Mouse (Mus musculus) liver, embryonic 14.5 days (tissue): Measurements from ENCODE around the gene Hsd11b1. TPM values are rescaled to one million over a fixed set of nuclear protein-coding genes. Genes with fewer than 3 reads are reported as not detected.
A peak's percentile ranks its signal among the peaks of the same experiment; 100 is the strongest.

Source experiments
- ATAC-seq: fragments of 200-750 bp; cut with Nextera tagmentation; 2 replicates; pipeline ENCODE4 v1.8.0; 2017; ENCODE audit warnings: moderate number of reproducible peaks, mild to moderate bottlenecking, moderate library complexity; ENCODE audit not compliant: insufficient read depth
- DNase-seq, 3 experiments: peaks; one replicate each; pipeline ENCODE4 v3.0.0-alpha.2; 2012 to 2013; ENCODE audit warnings: low read depth in 3 of 3, low spot score in 3 of 3
- H3K27ac ChIP-seq: fragments of 300-500 bp; sonication (generic); 2 replicates; pipeline ENCODE4 v1.5.1; 2014; ENCODE audit warnings: moderate library complexity, mild to moderate bottlenecking, control low read depth, inconsistent platforms
- H3K27me3 ChIP-seq: fragments of 300-500 bp; sonication (generic); 2 replicates; pipeline ENCODE4 v1.6.1; 2014; ENCODE audit warnings: mild to moderate bottlenecking, low read length, moderate library complexity; ENCODE audit not compliant: control insufficient read depth, insufficient read depth
- H3K36me3 ChIP-seq: fragments of 300-500 bp; sonication (generic); replicated peaks from 2 replicates; pipeline ENCODE4 v1.6.1; 2014; ENCODE audit warnings: low read depth; ENCODE audit not compliant: control insufficient read depth, insufficient read depth
- H3K4me1 ChIP-seq, 2 experiments: fragments of 200-500 bp in 1 of 2; fragments of 300-500 bp in 1 of 2; sonication (generic) in 1 of 2; replicated peaks; 2 replicates each; pipeline ENCODE4 v1.6.1; 2012 to 2014; ENCODE audit warnings: antibody characterized with exemption in 1 of 2, inconsistent platforms in 1 of 2, low read length in 1 of 2; ENCODE audit not compliant: control insufficient read depth in 2 of 2, insufficient read depth in 2 of 2
- H3K4me2 ChIP-seq: fragments of 300-500 bp; sonication (generic); 2 replicates; pipeline ENCODE4 v1.6.1; 2014; ENCODE audit warnings: low read depth, mild to moderate bottlenecking, control low read depth, moderate library complexity
- H3K4me3 ChIP-seq, 2 experiments: fragments of 200-500 bp in 1 of 2; fragments of 300-500 bp in 1 of 2; sonication (generic) in 1 of 2; 2 replicates each; pipeline ENCODE4 v1.5.1; 2012 to 2014; ENCODE audit warnings: low read depth in 2 of 2, low read length in 2 of 2, mild to moderate bottlenecking in 2 of 2, control low read depth in 1 of 2, inconsistent platforms in 1 of 2, moderate library complexity in 1 of 2; ENCODE audit not compliant: insufficient read depth in 1 of 2
- H3K9ac ChIP-seq: fragments of 300-500 bp; sonication (generic); replicated peaks from 2 replicates; pipeline ENCODE4 v1.6.1; 2014; ENCODE audit warnings: mild to moderate bottlenecking, control low read depth, moderate library complexity
- H3K9me3 ChIP-seq: fragments of 300-500 bp; sonication (generic); 2 replicates; pipeline ENCODE4 v1.6.1; 2016; ENCODE audit warnings: low read length, mixed read lengths; ENCODE audit not compliant: control insufficient read depth
- CTCF ChIP-seq: IDR thresholded peaks from 2 replicates; pipeline ENCODE4 v1.5.1; 2016; ENCODE audit warnings: antibody characterized with exemption, low read depth, control low read depth
- EP300 ChIP-seq: IDR thresholded peaks from 2 replicates; pipeline ENCODE4 v1.6.1; 2016; ENCODE audit warnings: antibody characterized with exemption, low read depth
- WGBS: fragments of 180-500 bp; shearing (Covaris S2); extraction: QIAGEN DNeasy Blood & Tissue Kit; methylation state at CpG from one replicate; pipeline ENCODE4 v1.1.7; 2014; ENCODE audit not compliant: insufficient replicate concordance; 5-methylcytosine and 5-hydroxymethylcytosine counted together
- polyA plus RNA-seq, 2 experiments: library from polyadenylated mRNA; depleted of rRNA in 1 of 2; stranded (reverse) in 1 of 2; unstranded in 1 of 2; fragments of >200 nt; fragmentation: Nextera tagmentation in 1 of 2; extraction: Ambion mirVana in 1 of 2; gene quantifications; 2 replicates each; pipeline versions ENCODE4 v1.2.1 to v1.2.3; 2012 to 2014

Gene Hsd11b1
- polyA plus RNA-seq (2012; rRNA removed) = 1.4 and 2.1 TPM in 2 replicates
- polyA plus RNA-seq (2014; fragmentation: Nextera tagmentation; extraction: Ambion mirVana) = 3.3 and 5.5 TPM in 2 replicates

DNA sequence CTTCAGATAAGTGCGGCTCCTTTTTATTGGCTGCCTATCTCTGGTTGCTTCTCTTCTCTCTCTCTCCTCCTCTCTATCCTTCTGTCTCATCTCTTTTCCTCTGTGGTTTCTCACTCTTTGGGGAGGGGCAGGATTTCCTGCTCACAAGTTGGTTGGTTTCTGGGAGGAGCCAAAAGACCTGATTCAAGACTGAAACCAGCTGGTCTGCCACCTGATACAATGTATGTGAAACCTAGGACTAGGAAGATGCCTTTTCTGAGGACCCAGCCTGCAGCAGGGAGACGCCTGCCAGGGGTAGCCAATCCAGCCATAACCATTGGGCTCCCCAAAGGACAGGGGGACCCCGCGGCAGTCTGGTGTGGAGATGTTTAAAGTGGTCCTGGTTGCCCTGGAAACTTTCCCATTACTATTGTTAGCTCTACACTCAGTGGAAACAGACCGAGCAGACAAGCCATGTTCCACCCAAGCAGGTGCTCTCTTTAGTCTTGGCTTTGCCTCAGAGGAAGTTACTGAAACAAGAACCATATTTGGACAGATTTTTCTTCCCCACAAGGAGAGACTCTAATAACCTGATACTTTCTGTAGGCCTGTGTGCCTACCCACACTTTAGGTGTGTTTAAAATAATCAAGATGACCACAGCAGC lies at the start of gene Hsd11b1:
TSS of gene Hsd11b1 (minus strand) at position 121 of the 644 bp plus-strand sequence.
- TF ChIP-seq EP300 = no peak
- no peak for TF ChIP-seq CTCF
- Histone ChIP-seq H3K4me2 (no peak within 1 kb of the TSS), H3K27me3 (no peaks in the 10 kb centered on the region), H3K9ac (no peak within 1 kb of the TSS), H3K27ac (no peak within 1 kb of the TSS), H3K4me3 (no peak within 1 kb of the TSS), H3K36me3 (no peaks in the 10 kb centered on the region), H3K9me3 (no peaks in the 10 kb centered on the region), H3K4me1 (0 out of 4 replicates have a peak, but pooled peaks cover 0 to 3% of the 10 kb centered on the region in 2 experiments)
- 38% methylated on average over 5 of the region's 5 CpGs for WGBS
- DNase-seq (no peak), ATAC-seq (no peak)

DNA sequence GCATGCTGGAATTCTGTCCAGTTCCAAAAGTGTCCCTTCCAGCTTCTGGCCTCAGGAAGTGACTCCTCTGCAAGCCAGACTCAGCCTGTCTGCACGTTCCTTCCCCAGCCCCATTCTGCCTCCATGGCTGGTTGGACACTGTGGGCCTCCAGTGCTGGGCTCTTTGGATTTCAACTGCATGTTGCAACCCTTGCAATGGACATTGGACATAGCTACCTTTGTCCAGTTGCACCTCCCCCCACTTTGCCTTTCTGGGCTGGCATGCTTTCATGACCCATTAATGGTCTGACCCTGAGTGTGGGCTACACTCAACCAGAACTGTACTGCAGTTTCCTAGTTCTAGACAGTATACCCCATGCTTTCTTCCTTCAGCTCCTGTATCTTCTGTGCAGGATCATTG lies 47.7 kb upstream of the Hsd11b1 start:
- Histone ChIP-seq H3K4me2 (no peak overlapping the region; the same call in 1 of the 2 replicates), H3K27ac (no peak overlapping the region), H3K36me3 (no peaks in the 10 kb centered on the region), H3K9me3 (no peaks in the 10 kb centered on the region), H3K27me3 (no peaks in the 10 kb centered on the region), H3K9ac (no peak overlapping the region), H3K4me1 (peaks cover 0 to 19% of the 10 kb centered on the region in 2 experiments; a peak in 2 of 4 replicates), H3K4me3 (no peak overlapping the region)
- TF ChIP-seq EP300 (no peak), CTCF (no peak)
- ATAC-seq (peak; percentile 76), DNase-seq (peak; percentile 13 to 36 (median 30))
- WGBS = 35% methylated on average over 1 of the region's 1 CpGs

DNA sequence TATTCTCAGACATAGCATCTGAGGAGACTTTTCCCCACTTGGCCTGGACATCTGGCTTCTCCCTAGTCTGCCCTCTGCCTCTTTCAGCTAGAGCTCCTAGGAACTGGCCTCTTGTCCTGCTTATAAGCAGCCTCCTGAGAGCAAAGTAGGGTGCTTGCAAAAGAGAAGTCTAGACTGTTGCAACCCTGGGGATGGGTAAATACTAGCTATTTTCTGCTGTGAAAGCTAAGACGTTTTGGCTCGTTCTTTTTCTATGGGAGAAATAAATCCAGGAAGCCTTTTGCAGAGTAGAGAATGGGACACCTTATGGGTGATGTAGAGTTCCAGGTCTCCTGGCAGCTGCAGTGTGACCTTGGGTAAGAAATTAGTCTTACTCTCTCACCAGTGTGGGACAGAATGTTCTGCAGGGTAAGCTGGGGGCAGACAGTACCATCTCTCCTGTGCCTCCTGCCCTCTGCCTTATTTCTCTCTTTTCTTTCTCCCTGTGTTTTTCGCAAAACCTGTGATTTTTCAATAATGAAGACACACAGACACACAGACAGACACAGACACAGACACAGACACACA lies 46.7 kb upstream of the Hsd11b1 start:
- Histone ChIP-seq H3K36me3 (no peaks in the 10 kb centered on the region), H3K27me3 (no peaks in the 10 kb centered on the region), H3K9ac (no peak overlapping the region), H3K9me3 (no peaks in the 10 kb centered on the region), H3K4me1 (peaks cover 0 to 19% of the 10 kb centered on the region in 2 experiments; a peak in 2 of 4 replicates), H3K4me3 (no peak overlapping the region), H3K27ac (no peak overlapping the region), H3K4me2 (no peak overlapping the region)
- ATAC-seq (no peak), DNase-seq (no peak)
- TF ChIP-seq CTCF = no peak
- TF ChIP-seq EP300 = no peak
- WGBS = 63% methylated on average over 3 of the region's 3 CpGs

DNA sequence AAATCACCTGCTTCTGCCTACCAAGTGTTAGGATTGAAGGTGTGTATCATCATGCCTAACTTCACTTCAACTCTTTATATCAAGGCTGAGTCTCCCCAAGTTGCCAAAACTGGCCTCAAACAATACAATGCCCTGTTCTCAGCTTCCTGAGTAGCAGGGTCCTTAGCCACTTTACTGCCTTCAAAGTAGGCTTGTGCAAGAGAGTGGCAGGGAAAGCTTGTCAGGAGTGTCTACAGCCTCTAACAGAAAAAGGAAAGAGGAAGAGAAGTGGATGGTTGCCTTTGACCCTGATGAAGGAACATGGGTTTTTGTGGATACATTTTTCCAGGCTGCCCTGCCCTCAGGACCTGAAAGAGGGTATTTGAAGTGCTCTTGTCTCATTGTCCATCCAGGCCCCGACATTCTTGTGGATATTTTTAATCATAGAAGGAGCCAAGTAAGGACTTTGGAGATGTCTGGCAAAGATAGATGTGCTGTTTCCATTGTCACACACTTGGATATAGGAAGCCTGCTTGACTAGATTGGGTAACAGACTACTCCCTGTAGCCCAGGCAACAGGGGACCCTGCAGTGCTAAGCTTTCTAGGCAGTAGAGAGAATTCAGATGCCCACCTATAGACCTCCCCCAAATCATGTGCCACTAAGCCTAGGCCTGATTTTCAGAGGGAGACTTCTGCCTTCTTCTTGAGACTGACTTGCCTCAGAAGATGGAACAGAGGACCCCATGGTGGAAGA lies 46.1 kb upstream of the Hsd11b1 start:
- H3K27ac ChIP-seq = no peak overlapping the region
- H3K4me3 ChIP-seq = no peak overlapping the region
- no peaks in the 10 kb centered on the region for H3K27me3 ChIP-seq
- TF ChIP-seq CTCF = no peak
- TF ChIP-seq EP300 = no peak
- DNase-seq = no peak
- no peaks in the 10 kb centered on the region for H3K36me3 ChIP-seq
- no peak overlapping the region for H3K9ac ChIP-seq
- ATAC-seq = no peak
- H3K4me1 ChIP-seq = peaks cover 0 to 19% of the 10 kb centered on the region in 2 experiments; a peak in 2 of 4 replicates
- no peak overlapping the region for H3K4me2 ChIP-seq
- WGBS = 19% methylated on average over 1 of the region's 1 CpGs
- no peaks in the 10 kb centered on the region for H3K9me3 ChIP-seq

DNA sequence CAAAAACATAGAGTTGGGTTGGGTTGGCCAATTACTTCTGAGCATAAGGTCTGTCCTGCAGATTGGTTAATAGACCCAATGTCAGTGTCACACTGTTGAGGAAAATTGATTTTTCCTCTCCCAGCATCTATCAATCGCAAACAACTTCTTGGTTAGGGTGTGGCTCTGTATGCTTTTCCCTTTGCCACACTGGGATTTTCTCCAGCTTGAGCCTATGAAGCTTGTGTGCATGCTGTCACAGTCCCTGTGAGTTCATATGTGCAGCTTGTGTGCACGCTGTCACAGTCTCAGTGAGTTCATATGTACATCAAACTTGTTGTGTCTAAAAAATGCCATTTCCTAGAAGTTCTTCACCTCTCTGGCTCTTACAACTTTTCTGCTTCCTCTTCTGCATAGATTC lies 43.0 kb upstream of the Hsd11b1 start:
- DNase-seq = no peak
- Histone ChIP-seq H3K9me3 (no peaks in the 10 kb centered on the region), H3K27me3 (no peaks in the 10 kb centered on the region), H3K27ac (no peak overlapping the region), H3K4me2 (no peak overlapping the region), H3K9ac (no peak overlapping the region), H3K36me3 (no peaks in the 10 kb centered on the region), H3K4me1 (peaks cover 0 to 8% of the 10 kb centered on the region in 2 experiments; a peak in 2 of 4 replicates), H3K4me3 (no peak overlapping the region)
- WGBS = 64% methylated on average over 2 of the region's 2 CpGs
- no peak for ATAC-seq
- TF ChIP-seq EP300 = no peak
- TF ChIP-seq CTCF = no peak
